Mouse (Mus musculus) induced T-regulatory cell, adult 2 months (primary cell): ENCODE measurements around the gene Polr2m.

Experiments used
- DNase-seq: peaks from one replicate; pipeline ENCODE4 v3.0.0-alpha.2; 2012; ENCODE audit warnings: low read depth

The Polr2m gene

DNA sequence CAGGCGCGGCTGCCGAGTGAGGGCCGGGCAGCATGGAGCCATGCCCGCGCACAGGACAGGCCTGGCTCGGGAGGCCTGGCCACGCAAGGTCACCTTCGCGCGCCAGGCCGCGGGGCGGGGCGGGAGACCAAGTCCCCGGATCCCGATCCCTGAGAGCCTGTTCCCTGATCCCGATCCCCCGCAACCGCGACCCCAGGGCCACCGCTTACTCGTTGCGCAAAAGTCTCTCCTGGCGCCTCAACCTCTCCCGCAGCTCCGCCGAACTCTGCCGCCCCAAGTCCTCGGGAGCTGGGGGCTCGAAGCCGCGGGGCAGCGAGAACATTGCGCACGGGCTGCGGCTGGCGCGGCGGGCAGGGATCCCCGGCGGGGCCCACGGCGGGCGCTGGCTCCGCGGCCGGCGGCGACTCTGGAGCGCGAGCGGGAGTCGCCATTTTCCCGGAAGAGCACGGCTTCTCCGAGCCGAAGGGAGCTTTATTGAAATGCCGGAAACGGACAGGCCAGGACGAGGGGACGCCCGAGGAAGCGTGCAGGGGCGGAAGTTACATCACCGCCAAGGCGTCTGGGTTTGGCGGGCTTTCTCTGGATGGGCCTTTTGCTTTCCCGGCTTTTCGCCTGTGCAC is at the start of gene Polr2m:
Gene Polr2m (minus strand): TSS at position 461 of the 620 bp plus-strand sequence.
- DNase-seq = peak; percentile 93

DNA sequence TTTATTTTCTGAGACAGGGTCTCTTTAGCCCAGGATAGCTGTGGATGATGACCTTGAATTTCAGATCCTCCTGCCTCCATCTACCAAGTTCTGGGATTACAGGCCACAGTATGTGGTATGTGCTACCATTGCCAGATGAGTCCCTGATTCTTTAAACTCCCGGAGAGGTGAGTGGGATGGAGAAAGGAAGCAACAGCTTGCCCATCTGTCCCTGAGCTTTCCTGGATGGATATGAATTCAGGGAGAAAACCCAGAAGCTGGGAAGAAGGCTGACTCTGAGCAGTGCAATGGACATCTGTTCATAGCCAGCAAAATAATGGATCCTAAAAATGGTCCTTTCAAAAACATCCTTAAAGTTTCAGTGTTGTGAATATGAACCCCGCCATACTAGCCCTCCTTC is 49.3 kb upstream of the Polr2m start:
- DNase-seq = no peak

DNA sequence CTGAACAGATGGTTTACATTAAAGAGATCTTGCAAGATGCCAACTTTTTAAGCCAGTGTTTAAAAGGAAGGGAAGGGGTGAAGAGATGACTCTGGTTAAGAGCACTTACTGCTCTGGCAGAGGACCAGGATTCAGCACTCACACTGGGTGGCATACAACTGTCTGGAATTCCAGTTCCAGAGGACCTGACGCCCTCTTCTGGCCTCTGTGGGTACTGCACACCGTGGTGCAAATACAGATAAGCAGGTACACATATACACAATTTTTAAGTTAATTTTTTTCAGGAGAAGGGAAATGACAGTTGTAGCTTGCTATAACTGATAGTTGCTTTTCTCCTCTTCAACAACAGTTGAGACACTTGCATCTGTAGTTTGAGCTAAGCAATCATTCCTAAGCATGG is 44.2 kb upstream of the Polr2m start:
- DNase-seq = peak; percentile 2

DNA sequence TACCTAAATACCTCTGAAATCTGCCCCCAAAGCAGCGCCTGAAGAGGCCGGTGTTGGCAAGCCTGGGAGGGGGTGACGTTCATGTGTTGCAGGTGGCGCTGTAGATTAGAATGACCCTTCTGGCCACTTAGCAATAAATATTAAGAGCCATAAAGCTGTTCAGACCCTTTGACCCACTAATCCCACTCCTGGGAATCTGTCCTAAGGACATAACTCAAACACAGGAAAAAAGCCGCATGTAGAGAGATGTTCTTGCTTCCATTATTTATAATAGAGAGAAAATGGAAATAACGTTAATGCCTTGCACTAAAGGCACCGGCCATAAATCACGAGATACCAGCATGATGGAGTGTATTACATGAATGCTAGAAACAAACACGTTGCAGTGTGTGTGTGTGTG is 41.7 kb upstream of the Polr2m start:
- DNase-seq = no peak

DNA sequence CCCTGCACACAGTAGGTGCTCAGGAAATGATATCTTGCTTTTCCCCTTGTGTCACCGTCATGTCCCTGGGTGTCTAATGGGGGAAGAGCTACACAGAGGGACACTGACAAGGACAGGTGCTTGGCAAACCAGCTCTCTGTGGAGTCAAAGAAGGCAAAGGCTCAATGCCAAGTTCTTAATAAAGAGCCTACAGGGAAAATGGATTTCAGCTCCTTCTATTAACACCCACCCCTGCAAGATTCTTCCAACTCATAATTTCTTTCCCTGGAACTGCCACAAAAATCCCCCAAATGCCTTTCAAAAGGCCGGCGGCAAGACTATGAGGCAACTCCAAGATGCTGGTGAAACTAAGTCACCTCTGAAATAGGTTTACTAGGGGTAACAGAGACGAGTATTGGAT is 38.2 kb upstream of the Polr2m start:
- no peak for DNase-seq

DNA sequence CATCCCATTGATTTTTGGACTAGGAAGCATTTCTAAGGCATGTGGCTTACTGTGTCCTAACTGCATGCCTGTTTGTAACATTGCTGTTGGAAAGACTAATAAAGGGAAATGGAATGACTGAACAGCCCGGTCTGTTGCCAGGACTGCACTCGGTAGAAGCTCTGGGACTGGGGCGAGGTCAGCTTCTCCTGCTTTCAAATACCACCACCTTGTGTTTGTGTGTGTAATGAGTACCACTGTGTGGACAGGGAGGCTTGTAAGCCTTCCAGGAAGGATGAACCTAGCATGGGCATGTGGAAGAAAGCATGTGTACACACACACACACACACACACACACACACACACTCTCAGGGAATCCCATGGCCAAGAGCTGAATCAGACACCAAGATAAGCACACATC is 34.1 kb upstream of the Polr2m start:
- no peak for DNase-seq

DNA sequence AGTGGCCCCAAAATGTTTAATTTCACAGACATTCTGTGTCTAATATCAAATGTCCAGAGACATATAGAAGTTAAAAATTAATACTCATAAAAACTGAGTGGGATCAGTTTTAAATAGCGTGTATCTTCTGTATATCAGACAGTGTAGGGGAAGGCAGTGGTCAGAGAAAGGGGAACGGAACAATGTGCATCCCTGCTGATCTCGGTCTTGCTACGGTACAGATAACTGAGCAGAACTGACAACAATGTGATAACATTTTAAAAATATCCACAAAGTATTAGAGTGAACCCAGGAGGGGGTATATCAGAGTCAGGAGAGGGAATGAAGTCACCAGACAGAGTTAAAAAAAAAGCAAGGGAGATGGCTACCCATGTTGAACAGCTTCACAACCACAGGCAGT is 31.8 kb upstream of the Polr2m start:
- DNase-seq = no peak

DNA sequence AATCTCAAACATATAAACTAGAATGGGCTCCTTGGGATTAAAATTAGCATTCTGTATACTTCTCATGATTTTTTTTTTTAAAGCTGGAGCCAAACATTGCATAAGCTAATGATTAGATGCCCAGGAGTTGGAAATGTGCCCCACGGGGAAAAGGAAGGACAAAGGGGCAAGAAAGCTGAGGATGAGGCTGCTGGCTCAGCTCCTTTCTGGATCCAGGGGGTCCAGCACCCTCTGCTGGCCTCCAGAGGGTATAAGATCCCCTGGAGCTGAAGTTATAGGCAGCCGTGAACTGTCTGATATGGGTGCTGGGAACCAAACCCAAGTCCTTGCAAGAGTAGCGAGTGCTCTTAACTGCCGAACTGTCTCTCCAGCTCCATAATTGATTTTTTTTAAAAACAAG is 30.1 kb upstream of the Polr2m start:
- no peak for DNase-seq

DNA sequence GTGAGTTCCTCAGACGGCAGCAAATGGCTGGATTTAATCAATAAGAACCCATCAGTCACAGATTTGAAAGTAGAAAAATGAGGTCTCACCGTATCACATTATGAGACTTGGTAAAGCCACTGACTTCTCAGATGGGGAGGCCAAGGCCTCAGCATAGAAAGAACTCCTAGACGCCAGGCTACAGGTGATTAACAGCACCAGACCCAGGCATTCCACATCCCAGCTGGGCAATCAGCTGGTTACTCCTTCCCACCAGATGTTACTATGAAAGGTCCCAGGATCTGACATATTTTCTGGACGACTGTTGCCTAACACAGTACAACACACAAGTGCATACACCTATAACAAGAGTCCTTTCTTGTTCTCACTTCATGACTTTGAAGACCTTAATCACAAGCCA is 27.8 kb upstream of the Polr2m start:
- DNase-seq = no peak

DNA sequence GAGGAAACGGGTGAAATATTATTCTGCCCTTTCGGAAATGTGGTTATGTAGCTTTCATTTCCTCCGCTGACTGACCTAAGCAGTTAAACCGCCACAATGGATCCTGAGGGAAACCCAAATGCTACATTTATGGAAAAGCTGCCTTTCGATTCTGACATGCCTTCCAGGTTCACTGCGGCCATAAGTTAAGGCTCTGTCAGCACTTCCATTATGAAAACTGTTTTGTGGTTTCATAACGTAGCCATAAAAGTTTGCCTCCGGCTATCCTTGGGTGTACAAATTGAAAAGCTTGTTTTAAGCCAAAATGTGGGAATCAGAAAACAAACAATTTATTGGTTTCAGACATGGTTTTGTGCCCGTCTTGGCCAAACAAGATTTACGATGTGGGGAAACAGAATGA is 27.2 kb upstream of the Polr2m start:
- no peak for DNase-seq

DNA sequence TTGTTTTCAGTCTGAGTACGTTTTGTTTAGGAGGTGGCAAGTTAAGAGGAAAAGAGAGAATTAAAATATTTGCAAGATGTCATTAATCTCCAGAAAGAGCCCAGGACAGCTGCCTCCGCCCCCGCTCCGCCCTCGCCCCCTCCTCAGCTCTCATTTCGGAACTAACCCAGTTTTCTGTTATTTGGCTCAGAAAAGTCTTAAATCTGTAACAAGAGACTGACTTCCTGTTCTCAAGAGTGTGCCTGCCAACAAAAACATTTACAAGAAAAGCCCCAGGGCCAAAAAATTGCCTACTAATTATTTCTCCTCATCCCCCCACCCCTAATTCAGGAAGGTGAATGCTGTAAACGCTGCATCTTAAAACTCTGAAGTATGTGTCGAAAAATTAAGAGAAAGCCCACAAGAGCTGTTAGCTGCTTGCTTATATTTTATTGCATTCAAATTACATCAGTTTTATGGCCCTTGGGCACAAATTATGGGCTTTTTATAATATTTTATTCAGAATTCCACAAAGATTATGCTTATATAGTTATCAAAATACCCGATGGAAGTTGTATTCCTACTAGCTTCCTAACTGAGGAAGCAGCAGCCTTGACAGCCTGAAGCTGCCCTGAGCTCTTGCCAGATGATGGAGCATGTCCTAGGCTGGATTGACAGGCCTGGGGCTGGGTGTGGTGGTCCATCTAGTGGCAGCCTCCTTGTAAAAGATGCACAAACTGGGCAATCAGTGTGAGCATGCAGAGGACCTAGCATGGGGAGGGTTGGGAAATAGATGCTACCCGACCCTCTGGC is 12.9 kb upstream of the Polr2m start:
- DNase-seq = no peak

DNA sequence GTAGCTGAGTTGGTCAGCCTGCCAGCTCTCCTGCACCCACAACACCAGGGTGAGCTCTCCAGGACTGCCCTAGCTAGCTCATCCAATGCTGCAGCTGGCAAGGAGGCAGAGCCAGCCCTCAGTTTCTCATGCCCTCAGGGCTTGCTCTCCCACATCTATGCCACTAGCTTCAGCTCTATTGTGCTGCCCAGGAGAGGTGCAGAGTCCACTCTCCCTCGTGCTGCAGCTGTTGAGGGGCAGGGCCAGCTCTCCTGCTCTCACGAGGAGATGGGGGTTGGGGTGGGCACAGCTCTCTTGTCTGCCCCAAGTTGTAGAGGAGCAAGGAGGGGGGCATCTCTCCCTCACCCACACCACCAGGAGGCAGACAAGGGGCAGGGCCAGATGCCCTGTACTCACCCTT is 10.9 kb upstream of the Polr2m start:
- no peak for DNase-seq

DNA sequence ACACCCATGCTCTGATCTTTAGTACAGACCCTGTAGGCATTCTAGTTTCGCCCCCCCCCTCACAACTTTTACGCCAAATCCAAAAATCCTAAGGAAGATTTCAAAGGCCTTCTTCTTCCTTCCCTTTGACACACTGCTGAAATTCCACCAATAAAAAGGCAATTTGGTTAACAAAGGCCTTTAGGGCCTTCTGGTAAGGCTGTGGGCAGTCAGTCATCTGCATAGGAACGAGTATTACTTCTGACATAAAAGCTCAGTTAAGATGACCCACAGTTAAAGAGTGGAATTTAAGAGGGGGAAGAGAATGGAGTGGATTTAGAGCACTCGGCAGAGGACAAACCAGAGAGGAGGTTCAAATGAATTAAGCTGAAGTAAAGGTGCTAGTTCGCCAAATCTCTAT is 8.0 kb upstream of the Polr2m start:
- DNase-seq = no peak

DNA sequence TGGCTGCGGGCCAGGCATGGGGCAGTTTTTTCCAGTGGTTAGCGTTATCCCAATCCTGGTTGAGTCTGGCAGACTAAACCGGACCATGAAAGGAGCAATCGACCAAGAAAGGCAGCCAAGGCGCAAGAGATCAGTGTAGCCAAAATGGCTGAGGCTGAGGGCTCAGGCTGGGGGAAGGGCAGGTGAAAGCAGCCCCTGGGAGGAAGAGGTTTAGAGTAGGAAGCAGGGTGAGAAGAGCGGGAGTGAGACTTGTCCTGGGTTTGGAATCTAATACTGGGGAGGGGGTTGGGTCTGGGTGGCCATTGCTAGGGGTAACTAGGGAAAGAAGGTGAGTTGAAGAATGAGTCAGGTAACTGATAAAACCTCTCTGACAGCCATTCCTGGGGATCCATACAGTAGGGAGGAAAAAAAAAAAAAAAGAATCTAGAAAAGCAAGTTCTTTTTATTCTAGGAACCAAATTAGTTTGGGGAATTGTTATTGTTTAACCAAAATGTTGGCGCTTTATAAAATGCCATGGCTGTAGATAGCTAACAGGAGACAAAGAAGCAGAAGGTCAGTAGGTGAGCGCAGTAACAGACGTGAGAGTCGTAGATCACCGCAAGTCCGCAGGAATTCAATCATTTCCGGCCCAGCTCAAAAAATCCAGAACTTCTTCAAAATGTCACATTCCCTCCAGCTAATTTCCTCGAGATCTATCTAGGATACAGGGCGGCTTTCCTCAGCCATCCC is 6.7 kb upstream of the Polr2m start:
- no peak for DNase-seq

DNA sequence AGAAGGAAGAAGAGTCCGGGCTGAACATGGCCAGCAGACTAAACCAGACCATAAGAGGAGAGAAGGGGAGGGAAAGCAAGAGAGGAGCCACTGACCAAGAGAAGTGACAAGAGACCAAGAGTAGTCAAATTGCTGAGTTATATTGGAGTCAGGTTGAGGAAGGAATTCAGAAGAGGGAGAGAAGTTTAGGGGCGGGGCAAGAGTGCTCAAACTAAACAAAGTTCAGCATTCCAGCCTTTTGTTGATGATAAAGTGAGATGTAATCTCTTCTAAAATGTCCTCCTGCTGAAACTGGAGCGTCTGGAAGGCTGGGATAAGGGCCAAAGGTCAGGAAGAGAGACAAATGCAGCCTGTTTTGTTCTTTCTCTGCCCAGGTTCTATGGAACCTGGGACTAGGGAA is 4.3 kb upstream of the Polr2m start:
- DNase-seq = no peak

DNA sequence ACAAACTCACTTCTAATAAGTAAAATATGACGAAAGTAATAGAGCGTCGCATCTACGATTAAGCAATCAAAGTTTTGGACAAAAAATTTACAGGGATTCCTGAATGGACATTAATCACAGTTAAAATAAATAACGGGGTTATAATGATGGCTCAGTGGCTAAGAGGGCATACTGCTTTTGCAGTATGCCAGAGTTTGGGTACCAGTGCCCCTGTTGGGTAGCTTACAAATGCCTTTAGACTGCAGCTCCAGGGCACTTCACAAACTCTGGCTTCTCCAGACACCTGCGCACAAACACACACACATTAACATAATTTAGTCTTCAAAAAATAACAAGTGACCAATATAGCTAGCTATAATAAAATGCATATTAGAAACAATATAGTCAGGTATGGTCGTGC is 392 bp upstream of the Polr2m start:
- DNase-seq = no peak

DNA sequence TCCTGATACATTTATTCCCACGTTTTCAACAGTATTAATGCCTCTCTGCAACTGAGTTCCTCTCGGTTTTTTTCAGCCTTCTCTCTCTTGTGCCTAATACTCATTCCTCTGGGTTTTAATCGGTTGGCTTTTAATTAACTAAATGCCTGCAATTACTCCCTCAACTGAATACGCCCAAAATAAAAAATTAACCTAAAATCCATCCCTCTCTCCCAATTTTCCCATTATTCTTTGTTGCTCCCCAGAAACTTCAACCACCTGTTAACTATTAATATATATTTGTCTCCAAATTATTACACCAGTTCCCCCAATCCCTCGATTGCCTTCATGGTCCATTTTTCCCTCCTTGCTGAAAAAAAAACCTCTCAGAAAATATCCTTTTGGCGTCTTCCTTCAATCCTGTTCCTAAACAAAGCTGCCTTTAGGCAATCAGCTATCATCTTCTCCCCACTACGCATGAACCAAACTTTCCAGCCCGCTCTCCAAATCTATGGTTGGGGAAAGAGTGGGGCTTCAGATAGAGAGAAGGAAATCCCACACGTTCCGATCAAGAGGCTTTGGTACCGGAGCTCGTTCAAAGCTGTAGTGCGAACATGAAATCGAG is 762 bp downstream of the Polr2m start:
- peak; percentile 74 for DNase-seq

DNA sequence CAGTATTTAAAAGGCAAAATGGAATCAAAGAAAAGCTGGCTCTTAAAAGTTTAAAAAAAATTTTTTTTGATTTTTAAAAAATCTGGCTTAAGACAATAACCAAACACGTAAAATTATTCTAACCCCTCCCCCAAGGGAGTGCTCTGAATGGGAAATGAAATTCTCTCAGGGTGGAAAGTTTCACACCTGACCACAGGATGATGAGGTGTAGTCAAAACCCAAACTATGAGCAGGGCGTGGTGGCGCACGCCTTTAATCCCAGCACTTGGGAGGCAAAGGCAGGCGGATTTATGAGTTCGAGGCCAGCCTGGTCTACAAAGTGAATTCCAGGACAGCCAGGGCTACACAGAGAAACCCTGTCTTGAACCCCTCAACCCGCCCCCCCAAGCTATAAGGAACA is 1.9 kb downstream of the Polr2m start:
- peak; percentile 78 for DNase-seq

DNA sequence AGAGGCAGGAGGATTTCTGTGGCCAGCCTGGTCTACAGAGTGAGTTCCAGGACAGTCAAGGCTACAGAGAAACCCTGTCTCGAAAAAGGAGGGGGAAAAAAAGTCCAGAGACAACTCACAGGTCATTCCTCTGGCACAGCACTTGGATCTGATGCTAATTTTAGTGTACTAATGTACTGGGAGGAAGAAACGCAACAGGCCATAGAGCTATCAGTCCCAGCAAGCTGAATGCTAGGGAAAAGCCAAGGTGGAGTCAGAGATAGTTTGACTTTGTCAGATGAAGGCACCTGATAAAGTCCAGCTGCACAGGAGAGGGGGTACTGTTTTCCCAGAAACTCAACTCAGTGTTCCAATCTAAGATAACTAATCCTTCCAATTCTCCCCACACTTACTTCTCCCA is 5.4 kb downstream of the Polr2m start:
- no peak for DNase-seq

DNA sequence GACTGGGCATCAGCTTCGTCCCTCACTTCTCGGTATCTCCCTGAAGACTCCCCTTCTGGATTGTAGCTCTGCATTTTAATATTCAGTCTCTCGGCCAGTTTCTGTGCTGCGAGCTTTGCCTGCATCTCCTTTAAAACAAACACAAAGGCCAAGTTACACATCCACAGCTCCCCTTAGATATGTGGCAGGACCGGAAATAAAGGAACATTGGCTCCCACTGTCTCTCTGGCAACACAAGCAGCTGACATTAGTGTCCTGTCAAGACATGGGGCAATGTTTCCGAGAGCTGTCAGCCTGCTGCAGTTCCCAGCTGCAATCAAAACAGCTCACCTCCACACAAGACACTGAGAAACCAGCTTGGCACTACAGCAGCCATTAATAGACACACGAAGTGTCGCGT is 6.3 kb downstream of the Polr2m start:
- no peak for DNase-seq

DNA sequence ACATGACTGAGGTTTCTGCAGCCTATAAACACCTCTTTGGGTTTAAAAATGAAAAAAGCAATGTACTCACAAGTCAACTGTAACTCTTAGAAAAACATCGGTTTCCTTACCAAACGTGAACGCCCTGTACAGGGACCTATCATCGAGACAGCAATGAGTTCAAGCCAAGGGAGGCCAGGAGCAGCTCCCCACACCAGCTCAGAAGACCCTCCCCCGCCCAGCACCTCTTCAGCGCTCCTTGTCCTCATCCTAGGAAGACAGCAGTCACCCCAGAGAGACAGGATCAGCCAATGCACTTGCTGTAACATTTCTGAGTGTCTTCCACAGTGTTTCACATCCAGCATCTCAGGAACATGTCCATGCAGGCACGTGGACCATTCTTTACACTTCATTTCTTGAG is 7.1 kb downstream of the Polr2m start:
- no peak for DNase-seq

DNA sequence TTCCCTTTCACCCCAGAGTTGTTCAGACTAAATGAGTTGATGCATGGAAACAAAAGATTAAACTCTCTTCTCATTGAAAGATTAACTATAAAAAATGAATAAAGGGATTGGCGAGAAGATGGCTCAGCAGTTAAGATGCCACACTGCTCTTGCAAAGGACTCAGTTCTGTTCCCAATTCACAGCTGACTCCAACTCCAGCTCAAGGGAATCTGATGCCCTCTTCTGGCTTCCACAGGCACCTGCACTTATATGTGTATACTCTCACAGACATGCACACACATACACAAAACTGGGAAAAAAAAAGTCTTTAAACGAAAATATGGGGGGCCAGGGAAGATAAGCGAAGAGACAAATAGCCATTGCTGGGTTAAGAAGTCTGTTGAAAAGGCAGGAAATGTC is 9.1 kb downstream of the Polr2m start:
- no peak for DNase-seq

DNA sequence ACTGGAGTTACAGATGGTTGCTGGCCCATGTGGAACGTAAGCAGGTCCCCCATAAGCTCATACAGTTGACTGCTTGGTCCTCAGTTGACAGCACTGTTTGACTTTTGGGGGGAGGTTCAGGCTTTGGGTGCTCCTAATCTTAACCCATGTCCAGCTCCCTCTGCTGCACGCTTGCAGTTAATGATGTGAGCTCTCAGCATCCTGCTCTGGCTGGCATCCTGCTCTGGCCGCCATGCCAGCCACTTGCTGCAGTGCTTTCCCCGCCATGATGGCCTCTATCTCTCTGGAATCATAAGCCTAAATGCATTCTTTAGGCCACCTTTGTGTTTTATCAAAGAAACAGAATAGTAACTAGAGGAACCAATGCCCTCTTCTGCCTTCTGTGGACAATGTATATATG is 10.2 kb downstream of the Polr2m start:
- no peak for DNase-seq
